ENCODE assay signal across 8 mouse cellular contexts in the genomic region with DNA sequence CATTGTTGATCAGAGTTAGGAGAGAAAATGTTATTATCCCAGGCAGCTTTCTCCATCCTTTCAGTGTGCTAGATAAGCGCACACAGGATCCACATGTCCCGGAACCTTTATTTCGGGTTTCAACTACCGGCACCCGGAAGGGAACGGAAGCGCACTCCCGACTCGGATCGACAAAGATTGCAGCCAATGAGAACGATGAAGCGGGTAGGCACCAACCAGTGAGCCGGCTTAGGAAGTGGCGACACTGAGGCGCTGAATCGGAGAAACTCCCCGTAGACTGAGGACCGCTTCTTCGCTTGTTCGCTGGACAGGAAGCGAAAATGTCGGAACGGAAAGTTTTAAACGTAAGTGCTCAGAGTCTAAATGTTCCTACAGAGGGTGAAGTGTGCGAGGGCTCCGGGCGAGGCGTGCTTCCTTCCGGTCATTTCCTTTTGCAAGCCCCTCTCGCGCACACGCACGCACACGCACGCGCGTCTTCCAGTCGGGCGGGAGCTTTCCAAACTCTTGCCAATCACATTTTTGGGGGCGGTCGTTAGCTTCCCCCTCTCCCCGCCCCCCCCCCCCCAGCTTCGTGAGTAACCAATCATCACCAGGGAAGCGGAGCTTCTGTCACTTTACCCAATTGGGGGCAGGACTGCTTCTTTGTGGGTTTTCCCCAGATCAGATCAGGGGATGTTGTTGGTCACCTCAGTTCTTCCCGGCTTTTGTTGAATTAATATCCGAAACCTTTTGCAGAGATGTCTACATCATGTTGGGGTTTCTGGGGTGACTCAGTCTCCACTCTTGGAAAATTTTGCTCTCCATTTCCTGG. TPM values are rescaled to one million over a fixed set of nuclear protein-coding genes. Genes with fewer than 3 reads are reported as not detected.
DNase-seq lines count a peak whose midpoint lies in the region; ATAC-seq and TF ChIP-seq lines count a peak whose summit lies in the region.

A gene (plus strand): TSS at position 182 of the 811 bp plus-strand sequence.

- TF ChIP-seq EP300 in MEL (IDR thresholded peaks at IDR 0.05; ENCODE audit: low read depth in 1 of 2, low read length in 2 of 2) = no peak

- peaks cover 0 to 5% of the 10 kb centered on the region in 2 experiments; a peak in 1 of 4 replicates for H3K36me3 ChIP-seq in MEL (ENCODE audit: control insufficient read depth in 1 of 2, insufficient read depth in 2 of 2, low read length in 2 of 2)
- H3K36me3 ChIP-seq in forebrain, postnatal 0 days (ENCODE audit: insufficient read depth) = peaks cover 23% of the 10 kb centered on the region
- peaks cover 11% of the 10 kb centered on the region for H3K36me3 ChIP-seq in lung, embryonic 15.5 days

- peak within 1 kb of the TSS; percentile 55 for H3K4me2 ChIP-seq in forebrain, postnatal 0 days (ENCODE audit: low read depth)
- peak within 1 kb of the TSS; percentile 75 for H3K4me2 ChIP-seq in lung, embryonic 15.5 days

- TF ChIP-seq CTCF in MEL (IDR thresholded peaks at IDR 0.05 in 2 of 3, conservative IDR thresholded peaks at IDR 0.05 in 1 of 3; ENCODE audit: control insufficient read depth in 1 of 3, insufficient read depth in 1 of 3, low read depth in 2 of 3, low read length in 3 of 3, poor library complexity in 1 of 3, severe bottlenecking in 1 of 3) = no peak
- TF ChIP-seq CTCF in cerebellum, adult 2 months (IDR thresholded peaks at IDR 0.05; ENCODE audit: borderline replicate concordance, insufficient read depth, low read depth, low read length) = no peak
- TF ChIP-seq CTCF in forebrain, postnatal 0 days (IDR thresholded peaks at IDR 0.05; ENCODE audit: low read depth) = no peak

- ATAC-seq in forebrain, postnatal 0 days = peak; percentile 96
- peak; percentile 91 for ATAC-seq in lung, embryonic 15.5 days (ENCODE audit: borderline replicate concordance, extremely low read depth, low FRiP score, low TSS enrichment)

- peak within 1 kb of the TSS; percentile 79 to 93 for H3K4me3 ChIP-seq in MEL (ENCODE audit: control insufficient read depth in 1 of 2, insufficient read depth in 1 of 2, low read depth in 2 of 2, low read length in 2 of 2)
- peak within 1 kb of the TSS; percentile 89 for H3K4me3 ChIP-seq in cerebellum, adult 2 months (replicated peaks; ENCODE audit: insufficient read depth, low read depth, low read length)
- H3K4me3 ChIP-seq in forebrain, postnatal 0 days (ENCODE audit: low read depth, low read length) = peak within 1 kb of the TSS; percentile 49
- H3K4me3 ChIP-seq in lung, embryonic 15.5 days = peak within 1 kb of the TSS; percentile 61

- no peak for TF ChIP-seq RAD21 in MEL (IDR thresholded peaks at IDR 0.05; ENCODE audit: low read depth, low read length)

- H3K9ac ChIP-seq in MEL (ENCODE audit: control insufficient read depth, low read depth, low read length, poor library complexity, severe bottlenecking) = peak within 1 kb of the TSS; percentile 93
- H3K9ac ChIP-seq in forebrain, postnatal 0 days = peak within 1 kb of the TSS; percentile 51
- peak within 1 kb of the TSS; percentile 57 for H3K9ac ChIP-seq in lung, embryonic 15.5 days

- H3K79me2 ChIP-seq in MEL (ENCODE audit: control insufficient read depth, insufficient read depth, low read length, poor library complexity) = peaks cover 10% of the 10 kb centered on the region

- peak; percentile 98 for DNase-seq in MEL (ENCODE audit: low read depth, low spot score)
- DNase-seq in cerebellum, adult 2 months = peak; percentile 96 to 97
- DNase-seq in forebrain, postnatal 0 days = peak; percentile 99
- DNase-seq in heart, postnatal 4 days = peak; percentile 95
- peak; percentile 94 to 96 for DNase-seq in layer of hippocampus, adult 8-10 months (ENCODE audit: low spot score in 2 of 2)
- DNase-seq in ovary, adult 18-20 months (ENCODE audit: low spot score) = peak; percentile 88
- peak; percentile 96 for DNase-seq in thymus, postnatal 0 days (ENCODE audit: low spot score)

- peak within 1 kb of the TSS; percentile 96 for H3K27ac ChIP-seq in MEL (ENCODE audit: control insufficient read depth, low read depth, low read length)
- H3K27ac ChIP-seq in cerebellum, adult 2 months (ENCODE audit: insufficient read depth, low read length) = peak within 1 kb of the TSS; percentile 87
- H3K27ac ChIP-seq in forebrain, postnatal 0 days (ENCODE audit: low read depth, low read length) = peak within 1 kb of the TSS; percentile 93
- peak within 1 kb of the TSS; percentile 99 for H3K27ac ChIP-seq in lung, embryonic 15.5 days

- WGBS in cerebellum, adult 2 months = under 1% methylated on average over 46 of the region's 46 CpGs
- WGBS in forebrain, postnatal 0 days = 1% methylated on average over 46 of the region's 46 CpGs
- WGBS in lung, embryonic 15.5 days = under 1% methylated on average over 43 of the region's 46 CpGs

- H3K9me3 ChIP-seq in MEL (replicated peaks; ENCODE audit: insufficient read depth, low read length) = no peaks in the 10 kb centered on the region
- H3K9me3 ChIP-seq in forebrain, postnatal 0 days (ENCODE audit: low read length) = no peaks in the 10 kb centered on the region
- H3K9me3 ChIP-seq in lung, embryonic 15.5 days = no peaks in the 10 kb centered on the region

- TF ChIP-seq POLR2A in MEL (IDR thresholded peaks at IDR 0.05; ENCODE audit: control insufficient read depth in 1 of 2, insufficient read depth in 1 of 2, low read depth in 1 of 2, low read length in 2 of 2, poor library complexity in 1 of 2) = peak; percentile 47 to 93; a peak in 3 of 4 replicates
- peak; percentile 68; the same call in 1 of the 2 replicates for TF ChIP-seq POLR2A in cerebellum, adult 2 months (IDR thresholded peaks at IDR 0.05; ENCODE audit: borderline replicate concordance, insufficient read depth, low read length)

- H3K27me3 ChIP-seq in MEL (ENCODE audit: control insufficient read depth in 1 of 2, insufficient read depth in 2 of 2, low read length in 2 of 2) = no peaks in the 10 kb centered on the region
- H3K27me3 ChIP-seq in cerebellum, adult 2 months (ENCODE audit: control insufficient read depth, insufficient read depth, low read length) = no peaks in the 10 kb centered on the region
- no peaks in the 10 kb centered on the region for H3K27me3 ChIP-seq in forebrain, postnatal 0 days (ENCODE audit: insufficient read depth, low read length)
- H3K27me3 ChIP-seq in lung, embryonic 15.5 days = peaks cover 7% of the 10 kb centered on the region; the same call in 1 of the 2 replicates

- H3K4me1 ChIP-seq in MEL (ENCODE audit: control insufficient read depth in 1 of 2, insufficient read depth in 2 of 2, low read length in 2 of 2) = peaks cover 6 to 15% of the 10 kb centered on the region in 2 experiments; a peak in 3 of 4 replicates
- H3K4me1 ChIP-seq in cerebellum, adult 2 months (ENCODE audit: control insufficient read depth, insufficient read depth, low read length) = peaks cover 14% of the 10 kb centered on the region
- peaks cover 12% of the 10 kb centered on the region for H3K4me1 ChIP-seq in forebrain, postnatal 0 days (ENCODE audit: insufficient read depth)
- peaks cover 31% of the 10 kb centered on the region for H3K4me1 ChIP-seq in lung, embryonic 15.5 days

TF ChIP-seq in MEL, 35 proteins besides CTCF, POLR2A, EP300 and RAD21 (continues in another document):
- TF ChIP-seq CHD1 (IDR thresholded peaks at IDR 0.05; ENCODE audit: low read depth, low read length) (0 out of 2 replicates have a peak, but pooled peaks have one; percentile 53), KAT2A (conservative IDR thresholded peaks at IDR 0.05; ENCODE audit: low read depth, low read length) (no peak; the same call in 1 of the 2 replicates), POLR2AphosphoS5 (IDR thresholded peaks at IDR 0.05; ENCODE audit: borderline replicate concordance, low read depth, low read length) (no peak; the same call in 1 of the 2 replicates), JUND (IDR thresholded peaks at IDR 0.05; ENCODE audit: low read depth, low read length) (peak; percentile 72; the same call in 1 of the 2 replicates), MYC (IDR thresholded peaks at IDR 0.05; ENCODE audit: low read depth, low read length) (peak; percentile 92), SMC3 (IDR thresholded peaks at IDR 0.05; ENCODE audit: low read depth, low read length) (no peak), NELFE (IDR thresholded peaks at IDR 0.05; ENCODE audit: low read depth, low read length) (peak; percentile 73), GABPA (IDR thresholded peaks at IDR 0.05; ENCODE audit: low read depth, low read length) (no peak), HCFC1 (IDR thresholded peaks at IDR 0.05; ENCODE audit: low read depth, low read length) (peak; percentile 94), MEF2A (IDR thresholded peaks at IDR 0.05; ENCODE audit: extremely low read depth, insufficient replicate concordance, low read depth, low read length, poor library complexity, severe bottlenecking) (no peak), ZMIZ1 (IDR thresholded peaks at IDR 0.05; ENCODE audit: low read depth, low read length) (no peak; the same call in 1 of the 2 replicates), GATA1 (IDR thresholded peaks at IDR 0.05; ENCODE audit: low read depth, low read length) (peak; percentile 66; the same call in 1 of the 2 replicates), ETS1 (IDR thresholded peaks at IDR 0.05; ENCODE audit: low read depth, low read length) (no peak), ZNF384 (IDR thresholded peaks at IDR 0.05; ENCODE audit: low read depth, low read length) (no peak), TCF12 (IDR thresholded peaks at IDR 0.05; ENCODE audit: low read depth, low read length) (peak; percentile 81), ZC3H11A (IDR thresholded peaks at IDR 0.05; ENCODE audit: low read depth, low read length) (no peak), NRF1 (IDR thresholded peaks at IDR 0.05; ENCODE audit: insufficient read depth, low read depth, low read length, poor library complexity, severe bottlenecking) (peak; percentile 75), SIN3A (IDR thresholded peaks at IDR 0.05; ENCODE audit: low read length) (peak; percentile 64), RCOR1 (IDR thresholded peaks at IDR 0.05; ENCODE audit: low read depth, low read length) (no peak; the same call in 1 of the 2 replicates), MAX (IDR thresholded peaks at IDR 0.05; ENCODE audit: low read length) (peak; percentile 62; the same call in 1 of the 2 replicates), TBP (IDR thresholded peaks at IDR 0.05; ENCODE audit: low read depth, low read length) (peak; percentile 96)

RNA-seq across cellular contexts. Expression of the gene that starts here (rescaled TPM):
- 17.6 and 18.6 TPM in 2 replicates for total RNA-seq in MEL (2012; rRNA removed)
- polyA plus RNA-seq in MEL (2012; ENCODE audit: insufficient read depth in 1 of 2, insufficient read length in 2 of 2, low read depth in 1 of 2, low replicate concordance in 2 of 2, missing spikeins in 1 of 2) = 10 to 100 TPM; 25.2 to 91.8 TPM
- 13.4 and 14.9 TPM in 2 replicates for polyA plus RNA-seq in cerebellum, adult 2 months (2012; rRNA removed)
- total RNA-seq in forebrain, postnatal 0 days (2014; rRNA removed) = 12.9 and 15.2 TPM in 2 replicates
- 12.9 and 15.2 TPM in 2 replicates for polyA plus RNA-seq in forebrain, postnatal 0 days (2015; fragmentation: Nextera tagmentation; extraction: Ambion mirVana)
- 10 to 100 TPM; 14.8 to 14.9 TPM for total RNA-seq in heart, postnatal 4 days (2021)
- total RNA-seq in layer of hippocampus, adult 8-10 months (2022) = 10 to 100 TPM; 16.9 to 19.1 (median 18.9) TPM
- polyA plus RNA-seq in lung, embryonic 15.5 days (2015; fragmentation: Nextera tagmentation; extraction: Ambion mirVana) = 26.4 and 28.3 TPM in 2 replicates
- polyA plus RNA-seq in thymus, postnatal 0 days (2015; fragmentation: Nextera tagmentation; extraction: Ambion mirVana) = 32.0 and 32.1 TPM in 2 replicates

Comparison
In these comparisons a context has a peak if more than half of its experiments do, and no peak if none do; other contexts are left out.
1. Peak in every context shown above with its lines: DNase-seq, ATAC-seq, H3K4me3 ChIP-seq and H3K27ac ChIP-seq.